Mouse (Mus musculus): Measurements from ENCODE around the gene Tbc1d2b. TPM values are rescaled to one million over a fixed set of nuclear protein-coding genes. Genes with fewer than 3 reads are reported as not detected.

Tbc1d2b gene
- polyA plus RNA-seq, 2 experiments, result 20.0 to 25.5 TPM

DNA sequence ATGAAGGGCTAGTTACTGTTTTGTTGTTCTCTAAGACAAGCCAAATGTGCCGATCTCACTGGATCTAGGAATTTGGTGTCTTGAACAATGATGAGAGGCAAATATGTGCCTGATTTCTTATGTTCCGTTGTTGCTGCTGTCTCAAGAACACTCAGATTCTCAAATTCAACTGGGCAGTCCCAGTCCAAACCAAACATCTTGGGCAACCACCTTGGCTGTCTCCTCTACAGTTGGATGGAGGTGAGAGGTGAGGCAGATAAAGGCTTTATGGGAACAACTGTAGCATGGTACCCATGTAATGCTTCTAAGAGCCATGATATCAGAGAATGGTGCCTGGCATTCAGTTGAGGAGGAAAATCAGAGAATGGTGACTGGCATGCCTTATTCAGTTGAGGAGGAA is 17.4 kb downstream of the Tbc1d2b start:
- ATAC-seq (ENCODE audit: low FRiP score, low read depth), result no peak
- no peaks in the 10 kb centered on the region for H3K27me3 ChIP-seq (ENCODE audit: control insufficient read depth, insufficient read depth, low read length)
- whole genome bisulfite sequencing, result 79% methylated on average over 2 of the region's 2 CpGs

DNA sequence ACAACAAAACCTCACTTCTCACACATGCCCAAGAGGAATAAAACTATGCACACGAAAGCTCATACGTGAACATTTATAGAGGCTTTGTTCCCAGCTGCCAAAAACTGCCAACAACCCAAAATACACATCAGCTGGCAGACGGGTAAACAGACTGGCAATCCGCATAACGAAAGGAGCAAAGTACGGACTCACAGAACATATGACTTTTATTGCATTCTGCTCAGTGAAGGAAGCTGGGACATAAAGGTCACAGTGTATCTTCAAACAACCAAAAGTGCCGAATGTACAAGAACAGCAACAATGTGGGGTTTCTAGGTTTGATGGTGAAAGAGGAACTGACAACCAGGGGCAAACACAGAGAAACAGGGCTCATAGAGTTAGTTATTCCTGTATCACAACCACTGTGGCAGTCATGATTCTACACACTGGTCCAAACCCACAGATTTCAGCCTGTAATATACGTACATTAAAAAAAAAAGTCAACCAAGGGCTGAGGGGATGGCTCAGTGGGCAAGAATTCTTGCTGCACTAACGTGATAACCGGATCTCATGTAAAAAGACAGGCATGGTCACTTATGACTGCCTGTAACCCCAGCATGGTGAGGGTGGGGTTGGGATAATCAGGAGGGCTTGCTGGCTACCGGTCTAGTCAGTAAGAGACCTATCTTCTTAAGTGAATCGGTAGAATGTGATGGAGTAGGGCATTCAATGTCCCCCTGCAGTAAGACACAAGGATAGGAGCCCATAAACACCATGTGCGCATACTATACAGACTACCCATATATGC is 19.4 kb downstream of the Tbc1d2b start:
- Histone ChIP-seq H3K9ac (ENCODE audit: low read depth, low read length, severe bottlenecking) (no peak overlapping the region), H3K27me3 (ENCODE audit: control insufficient read depth, insufficient read depth, low read length) (no peaks in the 10 kb centered on the region), H3K9me3 (ENCODE audit: control insufficient read depth, low read length) (no peaks in the 10 kb centered on the region), H3K4me2 (replicated peaks; ENCODE audit: low read depth, low read length, severe bottlenecking) (no peak overlapping the region), H3K4me3 (replicated peaks; ENCODE audit: low read length) (no peak overlapping the region), H3K27ac (replicated peaks; ENCODE audit: low read depth, low read length) (no peak overlapping the region), H3K4me1 (ENCODE audit: control insufficient read depth, insufficient read depth, low read length) (no peaks in the 10 kb centered on the region), H3K36me3 (ENCODE audit: control insufficient read depth, insufficient read depth, low read length) (peaks cover 8% of the 10 kb centered on the region; the same call in 1 of the 2 replicates)
- ATAC-seq (ENCODE audit: low FRiP score, low read depth) (no peak), DNase-seq (ENCODE audit: low spot score) (no peak)
- WGBS, result 82% methylated on average over 13 of the region's 13 CpGs
- TF ChIP-seq POLR2A (IDR thresholded peaks at IDR 0.05; ENCODE audit: borderline replicate concordance, extremely low read depth, insufficient read depth, insufficient read length), result no peak

More for the DNA sequence above, 17.4 kb downstream of the Tbc1d2b start:
- no peaks in the 10 kb centered on the region for H3K9me3 ChIP-seq (ENCODE audit: control insufficient read depth, low read length)
- no peak overlapping the region for H3K4me2 ChIP-seq (replicated peaks; ENCODE audit: low read depth, low read length, severe bottlenecking)
- H3K4me1 ChIP-seq (ENCODE audit: control insufficient read depth, insufficient read depth, low read length), result no peaks in the 10 kb centered on the region
- H3K9ac ChIP-seq (ENCODE audit: low read depth, low read length, severe bottlenecking), result no peak overlapping the region
- H3K27ac ChIP-seq (replicated peaks; ENCODE audit: low read depth, low read length), result no peak overlapping the region
- peaks cover 6% of the 10 kb centered on the region; the same call in 1 of the 2 replicates for H3K36me3 ChIP-seq (ENCODE audit: control insufficient read depth, insufficient read depth, low read length)
- DNase-seq (ENCODE audit: low spot score), result no peak
- no peak overlapping the region for H3K4me3 ChIP-seq (replicated peaks; ENCODE audit: low read length)
- no peak for TF ChIP-seq POLR2A (IDR thresholded peaks at IDR 0.05; ENCODE audit: borderline replicate concordance, extremely low read depth, insufficient read depth, insufficient read length)

DNA sequence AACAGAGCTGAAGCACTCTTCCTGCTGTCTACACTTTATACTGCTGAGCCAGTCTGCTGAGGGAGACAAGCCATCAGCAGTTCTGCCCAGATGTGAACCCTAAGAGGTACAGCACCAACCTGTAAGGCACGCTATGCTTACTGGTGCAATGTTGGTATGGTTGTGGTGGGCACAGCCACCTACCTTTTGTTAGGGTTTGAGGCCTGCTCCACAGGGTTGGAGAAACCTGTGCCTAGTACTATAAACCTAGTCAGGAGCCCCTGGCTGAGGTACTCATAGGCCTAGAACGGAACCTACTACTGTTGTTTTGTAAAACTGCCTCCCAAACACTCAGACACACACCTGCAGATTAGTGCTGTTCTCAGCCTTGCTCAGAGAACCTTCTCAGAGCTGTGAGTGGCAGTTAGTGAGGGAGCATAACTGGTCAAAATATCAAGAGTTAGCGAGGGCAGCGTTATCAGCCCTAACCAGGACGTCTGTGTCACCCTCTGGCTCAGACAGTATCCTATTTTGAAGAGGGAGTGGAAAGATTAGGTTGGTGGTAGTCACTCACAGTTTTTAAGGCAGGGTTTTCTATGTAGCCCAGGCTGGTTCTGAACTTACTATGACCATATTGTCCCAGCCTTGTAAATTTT is 20.3 kb downstream of the Tbc1d2b start:
- Histone ChIP-seq H3K9ac (ENCODE audit: low read depth, low read length, severe bottlenecking) (no peak overlapping the region), H3K4me3 (replicated peaks; ENCODE audit: low read length) (no peak overlapping the region), H3K27ac (replicated peaks; ENCODE audit: low read depth, low read length) (no peak overlapping the region), H3K4me1 (ENCODE audit: control insufficient read depth, insufficient read depth, low read length) (no peaks in the 10 kb centered on the region), H3K4me2 (replicated peaks; ENCODE audit: low read depth, low read length, severe bottlenecking) (no peak overlapping the region), H3K27me3 (ENCODE audit: control insufficient read depth, insufficient read depth, low read length) (no peaks in the 10 kb centered on the region), H3K9me3 (ENCODE audit: control insufficient read depth, low read length) (no peaks in the 10 kb centered on the region), H3K36me3 (ENCODE audit: control insufficient read depth, insufficient read depth, low read length) (peaks cover 8% of the 10 kb centered on the region; the same call in 1 of the 2 replicates)
- 83% methylated on average over 5 of the region's 5 CpGs for WGBS
- TF ChIP-seq POLR2A (IDR thresholded peaks at IDR 0.05; ENCODE audit: borderline replicate concordance, extremely low read depth, insufficient read depth, insufficient read length), result no peak
- ATAC-seq (ENCODE audit: low FRiP score, low read depth) (no peak), DNase-seq (ENCODE audit: low spot score) (no peak)

DNA sequence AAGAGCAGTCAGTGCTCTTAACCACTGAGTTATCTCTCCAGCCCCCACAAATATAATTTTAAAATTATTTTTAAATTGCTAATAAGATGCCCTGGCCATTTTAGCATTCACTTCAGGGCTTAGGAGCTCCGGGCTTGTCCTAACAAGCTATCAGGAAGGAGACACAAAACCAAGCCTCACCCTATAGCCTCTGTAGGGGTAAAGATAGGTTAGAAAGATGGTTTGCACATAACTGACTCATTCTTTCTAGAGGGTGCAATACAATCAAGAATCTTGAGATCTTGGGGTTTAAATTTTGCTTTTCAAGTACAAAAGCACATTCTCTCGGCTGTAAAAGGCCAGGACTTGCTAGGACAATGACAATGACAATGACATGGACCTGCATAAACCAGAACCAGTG is 21.6 kb downstream of the Tbc1d2b start:
- Histone ChIP-seq H3K27me3 (ENCODE audit: control insufficient read depth, insufficient read depth, low read length) (no peaks in the 10 kb centered on the region), H3K9ac (ENCODE audit: low read depth, low read length, severe bottlenecking) (no peak overlapping the region), H3K27ac (replicated peaks; ENCODE audit: low read depth, low read length) (no peak overlapping the region), H3K9me3 (ENCODE audit: control insufficient read depth, low read length) (no peaks in the 10 kb centered on the region), H3K4me2 (replicated peaks; ENCODE audit: low read depth, low read length, severe bottlenecking) (no peak overlapping the region), H3K4me1 (ENCODE audit: control insufficient read depth, insufficient read depth, low read length) (no peaks in the 10 kb centered on the region), H3K4me3 (replicated peaks; ENCODE audit: low read length) (no peak overlapping the region), H3K36me3 (ENCODE audit: control insufficient read depth, insufficient read depth, low read length) (peaks cover 8% of the 10 kb centered on the region; the same call in 1 of the 2 replicates)
- 90% methylated on average over 2 of the region's 2 CpGs for WGBS
- DNase-seq (ENCODE audit: low spot score) (no peak), ATAC-seq (ENCODE audit: low FRiP score, low read depth) (no peak)
- no peak for TF ChIP-seq POLR2A (IDR thresholded peaks at IDR 0.05; ENCODE audit: borderline replicate concordance, extremely low read depth, insufficient read depth, insufficient read length)

DNA sequence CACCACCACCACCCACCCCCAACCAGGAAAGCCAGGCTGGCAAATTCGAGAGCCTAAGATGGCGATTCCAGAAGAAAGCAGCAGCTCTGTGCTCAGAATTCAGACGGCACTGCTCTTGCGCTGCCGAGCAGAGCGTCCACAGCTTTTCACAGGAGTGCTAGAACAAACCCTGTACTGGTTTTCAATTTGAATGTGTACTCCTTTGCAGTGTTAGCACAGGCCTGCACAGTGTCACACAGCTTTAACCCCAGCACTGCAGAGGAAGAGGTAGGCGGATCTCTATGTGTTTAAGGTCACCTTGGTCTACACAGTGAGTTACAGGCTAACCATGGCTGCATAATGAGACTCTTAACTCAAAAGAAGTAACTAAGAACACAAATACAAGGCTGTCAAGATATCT is 22.3 kb downstream of the Tbc1d2b start:
- no peak overlapping the region for H3K4me2 ChIP-seq (replicated peaks; ENCODE audit: low read depth, low read length, severe bottlenecking)
- 86% methylated on average over 7 of the region's 7 CpGs for WGBS
- no peak overlapping the region for H3K4me3 ChIP-seq (replicated peaks; ENCODE audit: low read length)
- no peaks in the 10 kb centered on the region for H3K4me1 ChIP-seq (ENCODE audit: control insufficient read depth, insufficient read depth, low read length)
- no peaks in the 10 kb centered on the region for H3K27me3 ChIP-seq (ENCODE audit: control insufficient read depth, insufficient read depth, low read length)
- TF ChIP-seq POLR2A (IDR thresholded peaks at IDR 0.05; ENCODE audit: borderline replicate concordance, extremely low read depth, insufficient read depth, insufficient read length), result no peak
- H3K9me3 ChIP-seq (ENCODE audit: control insufficient read depth, low read length), result no peaks in the 10 kb centered on the region
- no peak overlapping the region for H3K27ac ChIP-seq (replicated peaks; ENCODE audit: low read depth, low read length)
- ATAC-seq (ENCODE audit: low FRiP score, low read depth) (no peak), DNase-seq (ENCODE audit: low spot score) (no peak)
- peaks cover 8% of the 10 kb centered on the region; the same call in 1 of the 2 replicates for H3K36me3 ChIP-seq (ENCODE audit: control insufficient read depth, insufficient read depth, low read length)
- no peak overlapping the region for H3K9ac ChIP-seq (ENCODE audit: low read depth, low read length, severe bottlenecking)

Measured in limb, embryonic 14.5 days (tissue).